Mouse (Mus musculus) left cerebral cortex, adult 2 months (tissue): ENCODE data around the gene Ldlrap1. TPM values are rescaled to one million over a fixed set of nuclear protein-coding genes. Genes with fewer than 3 reads are reported as not detected.

ENCODE experiments used
- DNase-seq, 2 experiments: peaks; one replicate each; pipeline ENCODE4 v3.0.0; 2021 to 2022; ENCODE audit warnings: low spot score in 2 of 2, mixed read lengths in 1 of 2; ENCODE audit errors: extremely low spot score in 1 of 2
- H3K27ac ChIP-seq: fragments of 200-600 bp; 2 replicates; pipeline ENCODE4 v1.8.1; 2022
- H3K4me3 ChIP-seq: fragments of 200-600 bp; 2 replicates; pipeline ENCODE4 v1.8.1; 2022
- CTCF ChIP-seq: fragments of 200-600 bp; IDR thresholded peaks from 2 replicates; pipeline ENCODE4 v1.8.1; 2022; ENCODE audit warnings: antibody characterized with exemption, mild to moderate bottlenecking, moderate library complexity
- intact Hi-C: fragments of 180-260 bp; cut with DNase I; formaldehyde crosslinking; loops from one replicate; pipeline ENCODE4 v1.15.1; 2025
- total RNA-seq, 2 experiments: library from RNA; stranded (reverse); gene quantifications; 2 replicates each; pipeline ENCODE4 v1.2.3; 2021

The Ldlrap1 gene
- total RNA-seq, 2 experiments from 2014 or later: 3.4 to 3.7 TPM

GRCm38 (mm10) chr4:134693202-134693940, 74.5 kb downstream of the Ldlrap1 start:
- intact Hi-C loops: no loop called here
- TF ChIP-seq CTCF: no peak
- Histone ChIP-seq H3K4me3 (no peak overlapping the region), H3K27ac (no peak overlapping the region)
- DNase-seq: no peak

GRCm38 (mm10) chr4:134692388-134692787, 75.4 kb downstream of the Ldlrap1 start:
- TF ChIP-seq CTCF: peak; percentile 35
- no peak overlapping the region for H3K4me3 ChIP-seq
- intact Hi-C loops: no loop called here

More at GRCm38 (mm10) chr4:134692388-134692787, 75.4 kb downstream of the Ldlrap1 start:
- H3K27ac ChIP-seq: no peak overlapping the region
- DNase-seq: no peak

Other genes with a start within 250 kb of the Ldlrap1 start
- 10 to 100 TPM; 60.6 to 66.1 TPM for gene Mtfr1l, start 232.6 kb downstream of the Ldlrap1 start, total RNA-seq
- 10 to 100 TPM; 22.2 to 23.2 TPM for gene Selenon, start 215.9 kb downstream of the Ldlrap1 start, total RNA-seq
- gene Man1c1, start 63.7 kb downstream of the Ldlrap1 start, total RNA-seq: 10 to 100 TPM; 43.1 to 43.6 TPM
- gene Maco1, start 85.3 kb upstream of the Ldlrap1 start, total RNA-seq: 10 to 100 TPM; 52.4 to 54.2 TPM
- not detected for gene Rhd, start 96.5 kb upstream of the Ldlrap1 start, total RNA-seq
- gene Tmem50a, start 147.0 kb upstream of the Ldlrap1 start, total RNA-seq: 100 to 1,000 TPM; 113 to 116 TPM
- 100 to 1,000 TPM; 284 to 304 TPM for gene Rsrp1, start 155.6 kb upstream of the Ldlrap1 start, total RNA-seq
- gene Syf2, start 162.9 kb upstream of the Ldlrap1 start, total RNA-seq: 10 to 100 TPM; 53.9 to 58.7 TPM